8 mouse cellular contexts compared by ENCODE assay signal in genomic region chr9:121605414-121606278, GRCm38 (mm10). TPM values are rescaled to one million over a fixed set of nuclear protein-coding genes. Genes with fewer than 3 reads are reported as not detected.
DNase-seq lines count a peak whose midpoint lies in the region; ATAC-seq and TF ChIP-seq lines count a peak whose summit lies in the region.

No protein-coding gene starts in this region.

- no peak overlapping the region for H3K4me3 ChIP-seq in liver, embryonic 12.5 days
- no peak overlapping the region for H3K4me3 ChIP-seq in midbrain, postnatal 0 days (ENCODE audit: low read depth, low read length)
- H3K4me3 ChIP-seq in stomach, embryonic 14.5 days (ENCODE audit: low read depth, low read length), result no peak overlapping the region

- peak; percentile 63 for DNase-seq in liver
- DNase-seq in embryo, embryonic 11 days, result peak; percentile 86
- peak; percentile 43 for DNase-seq in kidney, adult 11 months
- DNase-seq in left cerebral cortex, postnatal 36 days (ENCODE audit: low spot score in 2 of 2), result peak; percentile 64 to 70
- DNase-seq in midbrain, postnatal 0 days (ENCODE audit: low spot score), result peak; percentile 92

- intact Hi-C loops in left cerebral cortex, postnatal 36 days (cut with DNase I), result loop anchor here (1.0 to 10.0 kb wide), 3 partner anchors 126 to 361 kb away; no protein-coding TSS in a partner anchor

- no peak overlapping the region for H3K27ac ChIP-seq in liver, embryonic 12.5 days
- H3K27ac ChIP-seq in midbrain, postnatal 0 days (ENCODE audit: low read depth, low read length), result no peak overlapping the region
- H3K27ac ChIP-seq in stomach, embryonic 14.5 days (ENCODE audit: low read length), result no peak overlapping the region

- WGBS in liver, embryonic 12.5 days (ENCODE audit: insufficient replicate concordance), result 44% methylated on average over 12 of the region's 12 CpGs
- WGBS in midbrain, postnatal 0 days, result 51% methylated on average over 12 of the region's 12 CpGs
- 58% methylated on average over 12 of the region's 12 CpGs for WGBS in stomach, embryonic 14.5 days

- no peak overlapping the region for H3K9ac ChIP-seq in liver, embryonic 12.5 days
- H3K9ac ChIP-seq in midbrain, postnatal 0 days (replicated peaks; ENCODE audit: low read length, poor library complexity, severe bottlenecking), result no peak overlapping the region
- no peak overlapping the region for H3K9ac ChIP-seq in stomach, embryonic 14.5 days (replicated peaks; ENCODE audit: low read depth, low read length)

- no peak for ATAC-seq in liver, embryonic 12.5 days
- peak; percentile 92 for ATAC-seq in granulocyte monocyte progenitor cell, adult 5-6 weeks (replicated peaks; ENCODE audit: poor library complexity, severe bottlenecking)
- ATAC-seq in midbrain, postnatal 0 days (ENCODE audit: low FRiP score), result peak; percentile 78
- peak; percentile 57; the same call in 1 of the 2 replicates for ATAC-seq in stomach, embryonic 14.5 days (ENCODE audit: insufficient number of reproducible peaks, insufficient read depth, low FRiP score, low read depth)

- H3K27me3 ChIP-seq in liver, embryonic 12.5 days (replicated peaks), result peaks cover 25% of the 10 kb centered on the region
- H3K27me3 ChIP-seq in midbrain, postnatal 0 days (ENCODE audit: insufficient read depth, low read length), result no peaks in the 10 kb centered on the region
- H3K27me3 ChIP-seq in stomach, embryonic 14.5 days (ENCODE audit: control insufficient read depth, insufficient read depth, low read length), result no peaks in the 10 kb centered on the region

- no peak overlapping the region for H3K4me2 ChIP-seq in liver, embryonic 12.5 days
- H3K4me2 ChIP-seq in midbrain, postnatal 0 days (ENCODE audit: low read depth, low read length, poor library complexity, severe bottlenecking), result no peak overlapping the region
- no peak overlapping the region for H3K4me2 ChIP-seq in stomach, embryonic 14.5 days (replicated peaks; ENCODE audit: low read depth, low read length)

- H3K4me1 ChIP-seq in liver, embryonic 12.5 days, result no peaks in the 10 kb centered on the region
- H3K4me1 ChIP-seq in midbrain, postnatal 0 days (ENCODE audit: insufficient read depth, low read length), result no peaks in the 10 kb centered on the region; the same call in 1 of the 2 replicates
- H3K4me1 ChIP-seq in stomach, embryonic 14.5 days (ENCODE audit: control insufficient read depth, insufficient read depth, low read length), result 0 out of 2 replicates have a peak, but pooled peaks cover 4% of the 10 kb centered on the region

- H3K36me3 ChIP-seq in liver, embryonic 12.5 days, result no peaks in the 10 kb centered on the region
- no peaks in the 10 kb centered on the region for H3K36me3 ChIP-seq in midbrain, postnatal 0 days (ENCODE audit: insufficient read depth, low read length)
- H3K36me3 ChIP-seq in stomach, embryonic 14.5 days (ENCODE audit: control insufficient read depth, insufficient read depth, low read length), result no peaks in the 10 kb centered on the region

- TF ChIP-seq CTCF in midbrain, postnatal 0 days (IDR thresholded peaks at IDR 0.05), result peak; percentile 97

- H3K9me3 ChIP-seq in liver, embryonic 12.5 days (replicated peaks), result no peaks in the 10 kb centered on the region
- no peaks in the 10 kb centered on the region for H3K9me3 ChIP-seq in midbrain, postnatal 0 days (ENCODE audit: low read length)
- H3K9me3 ChIP-seq in stomach, embryonic 14.5 days (ENCODE audit: control insufficient read depth, low read depth, low read length), result no peaks in the 10 kb centered on the region

RNA-seq across cellular contexts. Expression of gene Lyzl4, which starts 36.2 kb away (rescaled TPM):
- 0.23 and 0.29 TPM in 2 replicates for polyA plus RNA-seq in liver, embryonic 12.5 days (2016; fragmentation: Nextera tagmentation; extraction: Ambion mirVana)
- not detected in 2 replicates for total RNA-seq in granulocyte monocyte progenitor cell, adult 5-6 weeks (2014; fragmentation: Nextera tagmentation)
- not detected in 2 replicates for total RNA-seq in granulocyte monocyte progenitor cell, adult 5-6 weeks (2017)
- 1 to 10 TPM; 2.0 to 2.1 TPM for total RNA-seq in left cerebral cortex, postnatal 36 days (2021)
- total RNA-seq in midbrain, postnatal 0 days (2014; rRNA removed), result not detected in 2 replicates
- 0.28 TPM in 1 of 2 replicates, not detected in the other for polyA plus RNA-seq in midbrain, postnatal 0 days (2015; fragmentation: Nextera tagmentation; extraction: Ambion mirVana)
- polyA plus RNA-seq in stomach, embryonic 14.5 days (2014; fragmentation: Nextera tagmentation; extraction: Ambion mirVana), result 0.55 TPM in 1 of 2 replicates, not detected in the other

RNA-seq across cellular contexts. Expression of gene Vipr1, which starts 36.9 kb away (rescaled TPM):
- 0.14 and 0.23 TPM in 2 replicates for polyA plus RNA-seq in liver, embryonic 12.5 days (2016; fragmentation: Nextera tagmentation; extraction: Ambion mirVana)
- not detected in 2 replicates for total RNA-seq in granulocyte monocyte progenitor cell, adult 5-6 weeks (2014; fragmentation: Nextera tagmentation)
- total RNA-seq in granulocyte monocyte progenitor cell, adult 5-6 weeks (2017), result not detected in 2 replicates
- 10 to 100 TPM; 25.2 to 27.2 TPM for total RNA-seq in left cerebral cortex, postnatal 36 days (2021)
- 0.05 and 0.82 TPM in 2 replicates for total RNA-seq in midbrain, postnatal 0 days (2014; rRNA removed)
- 0.26 and 0.36 TPM in 2 replicates for polyA plus RNA-seq in midbrain, postnatal 0 days (2015; fragmentation: Nextera tagmentation; extraction: Ambion mirVana)
- 0.29 and 0.46 TPM in 2 replicates for polyA plus RNA-seq in stomach, embryonic 14.5 days (2014; fragmentation: Nextera tagmentation; extraction: Ambion mirVana)

Comparison
In these comparisons a context has a peak if more than half of its experiments do, and no peak if none do; other contexts are left out.
1. RNA of gene Vipr1, which starts 36.9 kb away (total RNA-seq): 25.2 to 27.2 TPM in left cerebral cortex, postnatal 36 days; 0.05 to 0.82 TPM in midbrain, postnatal 0 days and not detected in granulocyte monocyte progenitor cell, adult 5-6 weeks; every median in the first group is over 10 times any median in the second.
2. Peak in every context shown above with its lines, with median percentiles within 50 percentile points of each other: DNase-seq.